Mouse (Mus musculus) activated CD4-positive, CD25-positive, alpha-beta regulatory T cell, adult 4 months (primary cell): ENCODE measurements at regions not wholly inside any gene's neighbourhood (a gene's known extent, or its start where the extent isn't known, plus 50 kb on each side); places are given as distances from the start of the nearest gene placed in this dataset.
A peak's percentile ranks its signal among the peaks of the same experiment; 100 is the strongest.
"Not testable (repeated sequence)": the region's sequence is repeated elsewhere in the genome, so short reads cannot be mapped to it uniquely, and the experiment has no call there.

Experiments used
- ATAC-seq: one replicate; pipeline ENCODE4 v1.8.0; 2017

GRCm38 (mm10) chr16:30686536-30686935 is 87.0 kb downstream of the Fam43a start:
- ATAC-seq, result peak; percentile 46

- no peak for ATAC-seq
Observed at GRCm38 (mm10) chr16:30687225-30687624, 87.7 kb downstream of the Fam43a start.

- ATAC-seq, result no peak
Observed at GRCm38 (mm10) chr16:30687682-30688081, 88.2 kb downstream of the Fam43a start.

- ATAC-seq, result no peak
Observed at GRCm38 (mm10) chr16:30690531-30690930, 91.0 kb downstream of the Fam43a start.

GRCm38 (mm10) chr16:30691964-30692363 is 92.4 kb downstream of the Fam43a start:
- ATAC-seq, result no peak

GRCm38 (mm10) chr16:30692541-30693141 is 93.1 kb downstream of the Fam43a start:
- no peak for ATAC-seq

GRCm38 (mm10) chr16:30693206-30693605 is 93.7 kb downstream of the Fam43a start:
- ATAC-seq, result no peak

GRCm38 (mm10) chr16:30693839-30694527 is 94.5 kb downstream of the Fam43a start:
- no peak for ATAC-seq

- ATAC-seq, result no peak
Observed at GRCm38 (mm10) chr16:30695691-30696090, 96.2 kb downstream of the Fam43a start.

GRCm38 (mm10) chr16:30697209-30697608 is 97.7 kb downstream of the Fam43a start:
- no peak for ATAC-seq

- ATAC-seq, result no peak
Observed at GRCm38 (mm10) chr16:30697806-30698205, 98.3 kb downstream of the Fam43a start.

GRCm38 (mm10) chr16:30703831-30704230 is 104.3 kb downstream of the Fam43a start:
- no peak for ATAC-seq

- no peak for ATAC-seq
Observed at GRCm38 (mm10) chr16:30709501-30709900, 110.0 kb downstream of the Fam43a start.

GRCm38 (mm10) chr16:30709975-30710374 is 110.5 kb downstream of the Fam43a start:
- ATAC-seq, result no peak

GRCm38 (mm10) chr16:30712570-30712969 is 113.0 kb downstream of the Fam43a start:
- ATAC-seq, result no peak

- ATAC-seq, result not testable (repeated sequence)
Observed at GRCm38 (mm10) chr16:30717577-30717976, 118.1 kb downstream of the Fam43a start.

GRCm38 (mm10) chr16:30720791-30721190 is 121.3 kb downstream of the Fam43a start:
- ATAC-seq, result no peak

GRCm38 (mm10) chr16:30721223-30721622 is 121.7 kb downstream of the Fam43a start:
- ATAC-seq, result no peak

GRCm38 (mm10) chr16:30722372-30722771 is 122.8 kb downstream of the Fam43a start:
- ATAC-seq, result peak; percentile 93

GRCm38 (mm10) chr16:30724591-30724990 is 125.1 kb downstream of the Fam43a start:
- no peak for ATAC-seq

- ATAC-seq, result no peak
Observed at GRCm38 (mm10) chr16:30732770-30733415, 133.4 kb downstream of the Fam43a start.

- ATAC-seq, result no peak
Observed at GRCm38 (mm10) chr16:30733478-30733877, 134.0 kb downstream of the Fam43a start.

- no peak for ATAC-seq
Observed at GRCm38 (mm10) chr16:30735360-30735759, 135.8 kb downstream of the Fam43a start.

GRCm38 (mm10) chr16:30735969-30736368 is 136.4 kb downstream of the Fam43a start:
- ATAC-seq, result no peak
